In the genomic region with DNA sequence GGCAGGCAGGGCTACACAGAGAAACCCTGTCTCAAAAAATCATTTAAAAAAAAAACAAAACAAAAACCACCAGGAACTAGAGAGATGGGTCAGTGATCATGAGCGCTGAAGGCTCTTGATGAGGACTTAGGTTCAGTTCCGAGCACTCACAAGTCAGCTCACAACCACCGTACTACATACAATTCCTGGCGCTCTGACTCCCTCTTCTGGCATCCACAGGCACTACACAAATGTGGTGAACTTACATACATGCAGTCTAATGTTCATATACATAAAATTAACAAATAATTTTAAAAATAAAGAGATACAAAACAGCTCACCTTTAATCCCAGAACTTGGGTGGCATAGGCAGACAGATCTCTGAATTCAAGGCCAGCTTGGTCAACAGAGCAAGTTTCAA, we compare ENCODE assay signal across 17 mouse cellular contexts. TPM values are rescaled to one million over a fixed set of nuclear protein-coding genes. Genes with fewer than 3 reads are reported as not detected.
DNase-seq lines count a peak whose midpoint lies in the region; ATAC-seq and TF ChIP-seq lines count a peak whose summit lies in the region.
"Had no signal": no experiment of that assay in that cellular context is flagged by ENCODE, and none has a peak within 500 bp of the region (broad histone marks: within the 10 kb centered on the region; RNA-seq: fewer than 3 reads in every experiment).

No protein-coding gene starts in this region.

- no peak overlapping the region for H3K9ac ChIP-seq in kidney, embryonic 16.5 days (replicated peaks; ENCODE audit: low read length)
- H3K9ac ChIP-seq: embryonic facial prominence, embryonic 15.5 days; heart, embryonic 12.5 days; liver, embryonic 15.5 days had no signal

- ATAC-seq in kidney, embryonic 16.5 days (ENCODE audit: low FRiP score, low TSS enrichment), result no peak
- no peak for ATAC-seq in Patski
- ATAC-seq: forebrain, embryonic 14.5 days had no signal

- H3K4me3 ChIP-seq in kidney, embryonic 16.5 days (ENCODE audit: low read length), result no peak overlapping the region
- H3K4me3 ChIP-seq: embryonic facial prominence, embryonic 15.5 days; heart, embryonic 12.5 days; liver, embryonic 15.5 days; megakaryocyte, embryonic 14.5 days had no signal

- H3K4me1 ChIP-seq in kidney, embryonic 16.5 days (ENCODE audit: insufficient read depth, low read length), result no peaks in the 10 kb centered on the region

- H3K9me3 ChIP-seq in kidney, embryonic 16.5 days (ENCODE audit: low read length), result no peaks in the 10 kb centered on the region
- H3K9me3 ChIP-seq: embryonic facial prominence, embryonic 15.5 days; heart, embryonic 12.5 days; liver, embryonic 15.5 days; megakaryocyte, embryonic 14.5 days had no signal

- in situ Hi-C loops in Patski (cut with MboI; ENCODE audit: low pct_unique_long_range_greater_than_20kb), result no loop called here

- H3K27ac ChIP-seq in kidney, embryonic 16.5 days (ENCODE audit: low read length), result no peak overlapping the region
- H3K27ac ChIP-seq: embryonic facial prominence, embryonic 15.5 days; liver, embryonic 15.5 days had no signal

- no peaks in the 10 kb centered on the region for H3K27me3 ChIP-seq in kidney, embryonic 16.5 days (ENCODE audit: insufficient read depth, low read length)
- H3K27me3 ChIP-seq in Patski, result no peaks in the 10 kb centered on the region
- H3K27me3 ChIP-seq: embryonic facial prominence, embryonic 15.5 days; heart, embryonic 12.5 days had no signal

- POLR2A ChIA-PET in Patski (lab: Charles Lee), result no interaction called here

- TF ChIP-seq CTCF in Patski (IDR thresholded peaks at IDR 0.05), result peak; percentile 49

- WGBS in kidney, embryonic 16.5 days, result 94% methylated on average over 4 of the region's 4 CpGs

- DNase-seq in kidney, postnatal 36 days, result peak; percentile 1 to 22
- DNase-seq in thymus, postnatal 14 days, result peak; percentile 36
- no peak for DNase-seq in thymus, adult 18-20 months
- DNase-seq in Patski (ENCODE audit: low read depth, low spot score), result no peak
- peak; percentile 19 to 32 for DNase-seq in thymus, postnatal 36 days
- no peak for DNase-seq in spleen, postnatal 10 days (ENCODE audit: low spot score in 2 of 2)
- DNase-seq in left cerebral cortex, postnatal 36 days (ENCODE audit: low spot score in 2 of 2), result no peak
- DNase-seq: cerebellum, adult 2 months; gastrocnemius, postnatal 10 days; kidney, adult 18-20 months; left cerebral cortex, postnatal 4 days had no signal

- CTCF ChIA-PET in Patski (lab: Charles Lee), result interaction anchor here (0.8 to 1.6 kb wide), 4 partner anchors 10 to 28 kb away, joined by 3 to 4 read pairs (median 4); no protein-coding TSS in a partner anchor

- intact Hi-C loops in left cerebral cortex, postnatal 36 days (cut with DNase I), result no loop called here

- H3K4me2 ChIP-seq in kidney, embryonic 16.5 days (replicated peaks; ENCODE audit: low read depth, low read length), result no peak overlapping the region
- H3K4me2 ChIP-seq: embryonic facial prominence, embryonic 15.5 days; heart, embryonic 12.5 days; liver, embryonic 15.5 days had no signal

- no peaks in the 10 kb centered on the region for H3K36me3 ChIP-seq in kidney, embryonic 16.5 days (ENCODE audit: insufficient read depth, low read length)
- H3K36me3 ChIP-seq: embryonic facial prominence, embryonic 15.5 days; liver, embryonic 15.5 days had no signal

RNA-seq across cellular contexts. Expression of a gene that starts 13.5 kb away (rescaled TPM):
- 40.4 and 47.7 TPM in 2 replicates for polyA plus RNA-seq in kidney, embryonic 16.5 days (2015; fragmentation: Nextera tagmentation; extraction: Ambion mirVana)
- 53.2 TPM for polyA plus RNA-seq in Patski (2021)
- 100 to 1,000 TPM; 179 to 194 TPM for total RNA-seq in left cerebral cortex, postnatal 36 days (2021)

Comparison
In these comparisons a context has a peak if more than half of its experiments do, and no peak if none do; other contexts are left out.
1. DNase-seq: peak in kidney, postnatal 36 days (2 of 2), thymus, postnatal 14 days (single experiment) and thymus, postnatal 36 days (2 of 2); none in thymus, adult 18-20 months (0 of 2), Patski (single experiment), spleen, postnatal 10 days (0 of 2) and left cerebral cortex, postnatal 36 days (0 of 2).